Mouse (Mus musculus): ENCODE measurements at regions not wholly inside any gene's neighbourhood (a gene's known extent, or its start where the extent isn't known, plus 50 kb on each side); places are given as distances from the start of the nearest gene placed in this dataset.

DNA sequence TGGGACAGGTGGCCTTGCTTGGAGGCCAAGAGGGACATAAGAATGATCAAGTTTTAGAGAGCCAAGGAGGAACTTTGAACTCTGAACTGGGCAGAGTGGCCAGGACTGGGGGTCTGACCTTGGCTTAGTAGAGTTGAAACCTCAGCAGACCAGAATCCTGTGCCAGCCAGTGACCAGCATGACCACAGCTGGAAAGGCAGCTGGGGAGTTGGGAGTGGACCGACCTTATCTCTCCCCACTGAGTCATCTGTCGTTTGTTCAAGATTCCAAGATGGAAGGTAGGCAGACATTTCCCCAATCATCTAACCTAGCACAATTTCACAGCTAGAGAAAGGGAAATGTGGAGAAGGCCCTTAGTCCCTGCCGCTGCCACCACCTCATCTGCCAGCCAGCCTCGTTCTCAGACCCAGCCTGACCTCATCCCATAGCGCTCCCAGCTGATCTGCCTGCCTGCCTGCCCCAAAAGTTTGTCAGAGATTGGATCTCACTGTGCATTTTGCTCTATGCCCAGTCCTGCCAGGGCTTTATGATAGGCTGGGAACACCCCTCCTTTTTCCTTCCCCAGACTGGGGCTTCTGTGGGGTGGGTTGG is 53.1 kb upstream of the Btrc start:
- 25% methylated on average over 5 of the region's 5 CpGs for whole genome bisulfite sequencing
- DNase-seq (ENCODE audit: low spot score) (no peak), ATAC-seq (peak; percentile 46)
- Histone ChIP-seq H3K4me1 (ENCODE audit: insufficient read depth, low read length) (no peaks in the 10 kb centered on the region), H3K27me3 (ENCODE audit: insufficient read depth, low read length) (no peaks in the 10 kb centered on the region), H3K36me3 (ENCODE audit: insufficient read depth, low read length) (no peaks in the 10 kb centered on the region), H3K4me3 (ENCODE audit: low read length) (peak overlapping the region; percentile 16), H3K9ac (replicated peaks; ENCODE audit: low read length) (0 out of 2 replicates have a peak overlapping the region, but pooled peaks have one; percentile 14), H3K4me2 (ENCODE audit: low read depth, low read length) (peak overlapping the region; percentile 45), H3K9me3 (ENCODE audit: low read length) (no peaks in the 10 kb centered on the region), H3K27ac (0 out of 2 replicates have a peak overlapping the region, but pooled peaks have one; percentile 13)
- no peak for TF ChIP-seq CTCF (IDR thresholded peaks at IDR 0.05; ENCODE audit: low read depth)

DNA sequence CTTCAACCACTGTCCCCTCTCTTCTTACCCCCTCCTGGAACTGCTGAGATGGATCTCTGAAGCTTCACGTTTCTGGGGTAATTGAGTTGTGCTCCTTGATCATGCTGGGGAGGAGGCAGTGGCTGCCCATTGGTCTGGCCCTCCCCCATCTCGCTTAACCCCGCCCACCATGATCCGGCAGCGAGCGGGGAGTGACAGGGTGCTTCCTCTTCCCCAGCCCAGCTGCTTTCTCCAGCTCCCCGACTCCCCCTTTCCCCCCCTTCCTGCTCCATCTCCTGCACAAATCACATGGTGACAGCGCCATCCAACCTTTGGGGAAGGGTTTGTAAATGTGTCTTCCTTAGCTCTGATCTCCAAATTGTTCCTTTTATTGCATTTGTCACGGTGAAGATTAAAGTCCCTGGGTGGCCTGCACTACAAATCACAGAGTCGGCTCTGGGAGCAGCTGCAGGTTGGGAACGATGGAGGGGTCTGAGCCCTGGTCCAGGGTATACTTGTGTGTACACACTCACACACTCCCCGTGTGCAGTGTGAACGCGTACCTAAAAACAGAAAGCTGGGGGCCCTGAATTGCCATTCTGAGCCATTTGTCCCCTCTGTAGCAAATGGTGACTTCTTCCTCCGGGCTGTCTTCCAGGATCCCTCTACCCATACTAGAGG is 52.5 kb upstream of the Btrc start:
- H3K4me2 ChIP-seq (ENCODE audit: low read depth, low read length): peak overlapping the region; percentile 45
- peak overlapping the region; percentile 16 for H3K4me3 ChIP-seq (ENCODE audit: low read length)
- WGBS: 12% methylated on average over 15 of the region's 15 CpGs
- TF ChIP-seq CTCF (IDR thresholded peaks at IDR 0.05; ENCODE audit: low read depth): no peak
- ATAC-seq (peak; percentile 76), DNase-seq (ENCODE audit: low spot score) (peak; percentile 73)
- H3K36me3 ChIP-seq (ENCODE audit: insufficient read depth, low read length): no peaks in the 10 kb centered on the region
- 0 out of 2 replicates have a peak overlapping the region, but pooled peaks have one; percentile 13 for H3K27ac ChIP-seq
- H3K27me3 ChIP-seq (ENCODE audit: insufficient read depth, low read length): no peaks in the 10 kb centered on the region
- H3K4me1 ChIP-seq (ENCODE audit: insufficient read depth, low read length): no peaks in the 10 kb centered on the region
- H3K9ac ChIP-seq (replicated peaks; ENCODE audit: low read length): 0 out of 2 replicates have a peak overlapping the region, but pooled peaks have one; percentile 14
- no peaks in the 10 kb centered on the region for H3K9me3 ChIP-seq (ENCODE audit: low read length)

DNA sequence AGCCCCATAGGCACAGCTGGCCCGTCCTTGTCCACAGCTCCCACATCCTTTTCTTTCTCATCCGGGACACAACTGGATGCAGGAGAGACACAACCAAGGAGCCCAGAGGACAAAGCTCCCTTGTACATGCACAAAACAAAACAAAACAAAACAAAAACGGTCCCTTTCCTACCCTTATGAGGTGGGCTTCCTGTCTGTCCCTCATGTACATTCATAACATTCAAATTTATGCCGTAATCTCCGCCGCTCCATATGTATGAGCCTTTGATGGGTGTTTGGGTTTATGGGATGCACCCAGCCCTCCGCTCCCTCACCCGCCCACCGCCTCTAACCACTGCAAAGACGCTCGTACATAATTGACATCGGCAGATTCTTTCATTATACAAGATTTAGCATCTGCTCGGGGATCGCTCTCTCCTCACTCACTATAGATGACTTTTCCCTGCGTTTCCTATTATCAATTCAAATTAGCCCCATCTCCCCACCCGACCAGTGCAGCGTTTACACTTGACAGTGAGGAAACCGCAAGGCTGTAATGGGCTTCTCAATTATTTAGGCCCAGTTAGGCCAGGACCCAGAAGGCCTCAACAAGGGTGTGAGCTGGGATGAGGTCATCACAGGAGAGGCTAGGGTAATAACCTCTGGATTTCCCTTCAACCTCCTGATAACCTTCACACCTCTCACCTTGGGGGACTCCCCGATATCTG is 51.5 kb upstream of the Btrc start:
- TF ChIP-seq CTCF (IDR thresholded peaks at IDR 0.05; ENCODE audit: low read depth): no peak
- WGBS: 34% methylated on average over 19 of the region's 19 CpGs
- Histone ChIP-seq H3K27ac (0 out of 2 replicates have a peak overlapping the region, but pooled peaks have one; percentile 8), H3K27me3 (ENCODE audit: insufficient read depth, low read length) (no peaks in the 10 kb centered on the region), H3K36me3 (ENCODE audit: insufficient read depth, low read length) (no peaks in the 10 kb centered on the region), H3K4me1 (ENCODE audit: insufficient read depth, low read length) (no peaks in the 10 kb centered on the region), H3K9me3 (ENCODE audit: low read length) (no peaks in the 10 kb centered on the region), H3K4me3 (ENCODE audit: low read length) (no peak overlapping the region), H3K4me2 (ENCODE audit: low read depth, low read length) (no peak overlapping the region), H3K9ac (replicated peaks; ENCODE audit: low read length) (no peak overlapping the region)
- DNase-seq (ENCODE audit: low spot score): peak; percentile 34
- peak; percentile 13; the same call in 1 of the 2 replicates for ATAC-seq

DNA sequence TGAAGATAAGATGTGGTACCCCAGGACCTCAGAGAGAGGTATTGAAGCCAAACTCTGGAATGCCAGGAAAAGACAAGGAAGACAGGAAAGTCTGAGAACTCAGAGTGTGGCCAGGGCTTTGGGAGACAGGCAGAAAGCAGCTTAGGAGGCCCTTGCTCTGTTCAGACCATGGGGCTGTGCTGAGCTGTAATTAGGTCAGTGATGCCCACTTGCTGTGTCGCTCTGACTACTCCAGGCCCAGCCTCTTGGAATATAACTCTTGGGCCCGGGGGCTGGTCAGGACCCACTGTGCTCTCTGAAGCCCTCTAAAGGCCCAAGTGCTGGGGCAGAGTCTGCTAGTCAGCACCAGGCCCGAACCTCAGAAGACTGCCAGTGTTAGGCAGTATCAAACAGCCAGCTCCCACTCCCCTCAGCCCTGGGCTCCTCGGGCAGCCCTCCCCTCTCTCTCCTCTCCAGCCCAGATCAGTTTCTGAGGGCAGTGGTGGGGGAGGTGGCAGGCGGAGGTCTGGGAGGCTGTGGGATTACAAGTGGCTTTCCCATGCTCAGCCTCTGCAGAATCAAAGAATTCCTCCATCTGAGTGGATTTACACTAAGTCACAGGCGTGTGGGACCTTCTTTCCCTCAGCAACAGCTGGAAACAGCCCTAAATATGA is 50.7 kb upstream of the Btrc start:
- no peak for TF ChIP-seq CTCF (IDR thresholded peaks at IDR 0.05; ENCODE audit: low read depth)
- WGBS: 21% methylated on average over 6 of the region's 6 CpGs
- Histone ChIP-seq H3K4me1 (ENCODE audit: insufficient read depth, low read length) (no peaks in the 10 kb centered on the region), H3K9me3 (ENCODE audit: low read length) (no peaks in the 10 kb centered on the region), H3K36me3 (ENCODE audit: insufficient read depth, low read length) (no peaks in the 10 kb centered on the region), H3K27me3 (ENCODE audit: insufficient read depth, low read length) (no peaks in the 10 kb centered on the region), H3K9ac (replicated peaks; ENCODE audit: low read length) (no peak overlapping the region), H3K4me3 (ENCODE audit: low read length) (no peak overlapping the region), H3K4me2 (ENCODE audit: low read depth, low read length) (no peak overlapping the region), H3K27ac (peak overlapping the region; percentile 36; the same call in 1 of the 2 replicates)
- ATAC-seq (no peak), DNase-seq (ENCODE audit: low spot score) (no peak)

All from hindbrain, postnatal 0 days (tissue).